Mouse (Mus musculus) limb, embryonic 14.5 days (tissue): ENCODE results near the gene Zan. TPM values are rescaled to one million over a fixed set of nuclear protein-coding genes. Genes with fewer than 3 reads are reported as not detected.

ENCODE experiments used
- ATAC-seq: fragments of 200-750 bp; cut with Nextera tagmentation; 2 replicates; pipeline ENCODE4 v1.8.0; 2017; ENCODE audit warnings: low read depth, moderate number of reproducible peaks, moderate TSS enrichment; ENCODE audit not compliant: low FRiP score
- DNase-seq: peaks from one replicate; pipeline ENCODE4 v3.0.0-alpha.2; 2015; ENCODE audit warnings: low spot score
- H3K27ac ChIP-seq: fragments of 300-500 bp; sonication (generic); replicated peaks from 2 replicates; pipeline ENCODE4 v1.5.1; 2014; ENCODE audit warnings: low read depth, mild to moderate bottlenecking, low read length, moderate library complexity, mixed read lengths
- H3K27me3 ChIP-seq: fragments of 300-500 bp; sonication (generic); 2 replicates; pipeline ENCODE4 v1.6.1; 2014; ENCODE audit warnings: low read length, mixed read lengths; ENCODE audit not compliant: control insufficient read depth, insufficient read depth
- H3K36me3 ChIP-seq: fragments of 300-500 bp; sonication (generic); 2 replicates; pipeline ENCODE4 v1.6.1; 2014; ENCODE audit warnings: mild to moderate bottlenecking, low read length, moderate library complexity, mixed read lengths; ENCODE audit not compliant: control insufficient read depth, insufficient read depth
- H3K4me1 ChIP-seq: fragments of 300-500 bp; sonication (generic); 2 replicates; pipeline ENCODE4 v1.6.1; 2014; ENCODE audit warnings: antibody characterized with exemption, low read length, mixed read lengths; ENCODE audit not compliant: control insufficient read depth, insufficient read depth
- H3K4me2 ChIP-seq: fragments of 300-500 bp; sonication (generic); replicated peaks from 2 replicates; pipeline ENCODE4 v1.6.1; 2014; ENCODE audit warnings: low read depth, mild to moderate bottlenecking, low read length, moderate library complexity; ENCODE audit not compliant: severe bottlenecking
- H3K4me3 ChIP-seq: fragments of 300-500 bp; sonication (generic); replicated peaks from 2 replicates; pipeline ENCODE4 v1.5.1; 2014; ENCODE audit warnings: low read length
- H3K9ac ChIP-seq: fragments of 300-500 bp; sonication (generic); 2 replicates; pipeline ENCODE4 v1.6.1; 2014; ENCODE audit warnings: mild to moderate bottlenecking, low read depth, low read length, moderate library complexity; ENCODE audit not compliant: severe bottlenecking
- H3K9me3 ChIP-seq: fragments of 300-500 bp; sonication (generic); 2 replicates; pipeline ENCODE4 v1.6.1; 2016; ENCODE audit warnings: low read length; ENCODE audit not compliant: control insufficient read depth
- POLR2A ChIP-seq: fragments of 200-500 bp; IDR thresholded peaks from 2 replicates; pipeline ENCODE4 v1.8.0; 2012; ENCODE audit warnings: inconsistent platforms, mild to moderate bottlenecking, moderate library complexity, borderline replicate concordance; ENCODE audit not compliant: insufficient read depth, insufficient read length; ENCODE audit errors: extremely low read depth
- WGBS: fragments of 180-500 bp; shearing (Covaris S2); extraction: QIAGEN DNeasy Blood & Tissue Kit; methylation state at CpG from one replicate; pipeline ENCODE4 v1.1.7; 2014; 5-methylcytosine and 5-hydroxymethylcytosine counted together
- polyA plus RNA-seq, 2 experiments: library from polyadenylated mRNA; depleted of rRNA in 1 of 2; stranded (reverse) in 1 of 2; unstranded in 1 of 2; fragments of >200 nt; fragmentation: Nextera tagmentation in 1 of 2; extraction: Ambion mirVana in 1 of 2; gene quantifications; 2 replicates each; pipeline versions ENCODE4 v1.2.1 to v1.2.3; 2012 to 2014

The Zan gene
- polyA plus RNA-seq, 2 experiments: 0.35 TPM; not detected in 1

GRCm38 (mm10) chr5:137510573-137511390, 33.9 kb upstream of the Zan start:
- H3K27ac ChIP-seq: peak overlapping the region; percentile 82
- no peak for DNase-seq
- 0 out of 2 replicates have a peak, but pooled peaks cover 10% of the 10 kb centered on the region for H3K36me3 ChIP-seq
- H3K4me1 ChIP-seq: peaks cover 11% of the 10 kb centered on the region
- H3K4me3 ChIP-seq: peak overlapping the region; percentile 99
- peak overlapping the region; percentile 91 for H3K4me2 ChIP-seq
- H3K9ac ChIP-seq: peak overlapping the region; percentile 97
- H3K9me3 ChIP-seq: no peaks in the 10 kb centered on the region
- peak; percentile 28; the same call in 1 of the 2 replicates for ATAC-seq
- no peaks in the 10 kb centered on the region for H3K27me3 ChIP-seq
- no peak for TF ChIP-seq POLR2A
- 2% methylated on average over 19 of the region's 83 CpGs for WGBS

DNA sequence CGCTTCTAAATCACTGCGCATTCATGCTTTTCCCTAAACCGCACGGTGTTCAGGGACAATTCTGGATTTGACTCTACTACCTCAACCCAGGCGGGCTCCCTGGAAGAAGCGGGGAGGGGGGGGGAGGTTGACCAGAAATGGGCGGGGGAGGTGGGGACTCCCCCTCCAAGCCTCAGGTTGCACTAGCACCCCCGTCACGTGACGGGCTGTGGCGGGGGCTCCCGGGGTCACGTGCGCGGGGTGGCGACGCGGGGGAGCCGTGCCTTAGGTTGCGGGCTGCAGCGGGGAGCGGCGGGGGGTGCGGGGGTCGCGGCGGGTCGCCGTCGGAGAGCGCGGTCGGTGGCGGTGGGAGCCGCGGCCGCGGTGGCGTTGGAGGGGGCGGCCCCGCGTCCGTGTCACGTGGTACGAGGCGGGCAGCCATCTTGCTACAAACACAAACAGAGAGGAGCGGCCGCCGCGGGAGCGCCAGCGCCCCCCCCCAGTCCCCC, 33.2 kb upstream of the Zan start:
- WGBS: 2% methylated on average over 23 of the region's 52 CpGs
- TF ChIP-seq POLR2A: no peak
- Histone ChIP-seq H3K27me3 (no peaks in the 10 kb centered on the region), H3K27ac (peak overlapping the region; percentile 82), H3K4me1 (peaks cover 11% of the 10 kb centered on the region), H3K4me3 (peak overlapping the region; percentile 99), H3K9ac (peak overlapping the region; percentile 97), H3K9me3 (no peaks in the 10 kb centered on the region), H3K36me3 (0 out of 2 replicates have a peak, but pooled peaks cover 10% of the 10 kb centered on the region), H3K4me2 (peak overlapping the region; percentile 91)
- peak; percentile 83 for ATAC-seq
- peak; percentile 66 for DNase-seq

DNA sequence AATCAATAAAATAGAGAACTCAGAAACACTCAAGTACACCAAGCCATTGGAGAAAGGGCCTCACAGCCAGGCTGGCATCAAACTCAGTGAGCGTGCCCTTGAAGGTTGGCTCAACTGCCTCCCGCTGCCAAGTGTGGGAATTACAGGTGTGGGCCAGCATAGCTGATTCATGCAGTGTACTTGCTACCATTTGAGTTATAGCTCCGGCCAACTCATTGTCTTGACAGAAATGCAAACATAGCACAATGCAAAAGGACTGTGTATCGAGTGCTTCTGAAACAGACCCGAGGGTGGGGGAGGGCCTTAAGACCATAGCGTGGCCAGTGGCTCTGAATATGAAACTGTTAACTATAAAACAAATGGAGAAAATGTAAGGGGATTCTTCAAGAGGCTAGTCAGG, 27.2 kb upstream of the Zan start:
- peaks cover 11% of the 10 kb centered on the region; the same call in 1 of the 2 replicates for H3K36me3 ChIP-seq
- no peak for TF ChIP-seq POLR2A
- H3K9me3 ChIP-seq: no peaks in the 10 kb centered on the region
- H3K9ac ChIP-seq: no peak overlapping the region
- H3K27ac ChIP-seq: no peak overlapping the region
- no peaks in the 10 kb centered on the region for H3K27me3 ChIP-seq
- DNase-seq (no peak), ATAC-seq (no peak)
- no peak overlapping the region for H3K4me3 ChIP-seq
- H3K4me2 ChIP-seq: no peak overlapping the region
- WGBS: 83% methylated on average over 6 of the region's 6 CpGs
- peaks cover 13% of the 10 kb centered on the region for H3K4me1 ChIP-seq

GRCm38 (mm10) chr5:137502667-137503110, 25.8 kb upstream of the Zan start:
- H3K27ac ChIP-seq: peak overlapping the region; percentile 93
- peak overlapping the region; percentile 72 for H3K9ac ChIP-seq
- no peaks in the 10 kb centered on the region for H3K9me3 ChIP-seq
- peak overlapping the region; percentile 87 for H3K4me2 ChIP-seq
- ATAC-seq (peak; percentile 85), DNase-seq (peak; percentile 96)
- H3K4me1 ChIP-seq: peaks cover 13% of the 10 kb centered on the region
- TF ChIP-seq POLR2A: peak; percentile 65; the same call in 1 of the 2 replicates
- peak overlapping the region; percentile 74 for H3K4me3 ChIP-seq
- H3K27me3 ChIP-seq: no peaks in the 10 kb centered on the region
- WGBS: 2% methylated on average over 30 of the region's 30 CpGs
- peaks cover 11% of the 10 kb centered on the region; the same call in 1 of the 2 replicates for H3K36me3 ChIP-seq
